Mouse (Mus musculus) MEL (cell line): Measurements from ENCODE around the gene Slc25a11.

Experiments used
- CTCF ChIP-seq, 3 experiments: IDR thresholded peaks in 2 of 3; conservative IDR thresholded peaks in 1 of 3; 2 replicates each; pipeline ENCODE4 v1.5.1; 2011 to 2012; ENCODE audit warnings: low read length in 3 of 3, low read depth in 2 of 3, mild to moderate bottlenecking in 2 of 3, improper control_type of control experiment in 1 of 3, inconsistent platforms in 1 of 3, mixed read lengths in 1 of 3, moderate library complexity in 1 of 3; ENCODE audit not compliant: control insufficient read depth in 1 of 3, insufficient read depth in 1 of 3, poor library complexity in 1 of 3, severe bottlenecking in 1 of 3
- ELF1 ChIP-seq: IDR thresholded peaks from 2 replicates; pipeline ENCODE4 v1.6.1; 2014; ENCODE audit warnings: low read depth, mild to moderate bottlenecking, inconsistent platforms, low read length, improper control_type of control experiment, moderate library complexity
- EP300 ChIP-seq, 2 experiments: IDR thresholded peaks; 2 replicates each; pipeline ENCODE4 v1.6.1; 2011; ENCODE audit warnings: improper control_type of control experiment in 2 of 2, low read length in 2 of 2, low read depth in 1 of 2, mild to moderate bottlenecking in 1 of 2
- ETS1 ChIP-seq: IDR thresholded peaks from 2 replicates; pipeline ENCODE4 v1.6.1; 2012; ENCODE audit warnings: low read depth, mild to moderate bottlenecking, inconsistent platforms, low read length, improper control_type of control experiment, moderate library complexity
- KAT2A ChIP-seq: conservative IDR thresholded peaks from 2 replicates; pipeline ENCODE4 v1.6.1; 2012; ENCODE audit warnings: low read depth, low read length, improper control_type of control experiment, inconsistent platforms
- POLR2A ChIP-seq, 2 experiments: IDR thresholded peaks; 2 replicates each; pipeline ENCODE4 v1.6.1; 2011 to 2012; ENCODE audit warnings: low read length in 2 of 2, mild to moderate bottlenecking in 2 of 2, control low read depth in 1 of 2, improper control_type of control experiment in 1 of 2, low read depth in 1 of 2, moderate library complexity in 1 of 2; ENCODE audit not compliant: control insufficient read depth in 1 of 2, insufficient read depth in 1 of 2, poor library complexity in 1 of 2
- TAL1 ChIP-seq: IDR thresholded peaks from 2 replicates; pipeline ENCODE4 v1.6.1; 2012; ENCODE audit warnings: mild to moderate bottlenecking, inconsistent platforms, low read length, moderate library complexity, mixed read lengths
- ZC3H11A ChIP-seq: IDR thresholded peaks from 2 replicates; pipeline ENCODE4 v1.6.1; 2012; ENCODE audit warnings: low read depth, mild to moderate bottlenecking, inconsistent platforms, low read length, improper control_type of control experiment
- ZKSCAN1 ChIP-seq: IDR thresholded peaks from 2 replicates; pipeline ENCODE4 v1.6.1; 2012; ENCODE audit warnings: low read depth, mild to moderate bottlenecking, inconsistent platforms, low read length, improper control_type of control experiment, moderate library complexity

DNA sequence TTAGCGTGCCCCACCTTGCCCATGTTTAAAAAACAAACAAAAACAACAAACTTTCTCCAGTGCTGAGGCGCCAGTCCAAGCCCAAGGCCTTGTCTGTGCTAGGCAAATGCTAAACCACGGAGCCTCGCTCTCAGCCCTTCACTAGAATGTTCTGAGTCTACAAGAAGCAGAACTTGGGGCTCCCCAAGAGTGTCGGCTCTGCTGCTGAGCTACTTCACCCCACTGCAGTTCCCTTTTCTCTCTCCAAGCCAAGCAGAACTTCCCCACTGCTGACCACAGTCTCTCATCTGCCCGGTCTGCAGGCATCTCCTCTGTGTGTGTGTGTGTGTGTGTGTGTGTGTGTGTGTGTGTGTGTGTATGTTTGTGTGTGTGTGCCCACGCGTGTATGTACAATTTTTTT lies 32.6 kb upstream of the Slc25a11 start:
- TF ChIP-seq CTCF (IDR thresholded peaks at IDR 0.05 in 2 of 3, conservative IDR thresholded peaks at IDR 0.05 in 1 of 3; ENCODE audit: control insufficient read depth in 1 of 3, insufficient read depth in 1 of 3, low read depth in 2 of 3, low read length in 3 of 3, poor library complexity in 1 of 3, severe bottlenecking in 1 of 3) (no peak), EP300 (IDR thresholded peaks at IDR 0.05; ENCODE audit: low read depth in 1 of 2, low read length in 2 of 2) (peak in 1 of 2 experiments; percentile 67; a peak in 1 of 4 replicates), ZKSCAN1 (no peak), ELF1 (no peak), TAL1 (0 out of 2 replicates have a peak, but pooled peaks have one; percentile 7), KAT2A (no peak), ZC3H11A (no peak), ETS1 (no peak), POLR2A (IDR thresholded peaks at IDR 0.05; ENCODE audit: control insufficient read depth in 1 of 2, insufficient read depth in 1 of 2, low read depth in 1 of 2, low read length in 2 of 2, poor library complexity in 1 of 2) (no peak)
